Mouse (Mus musculus) layer of hippocampus, adult 9-11 months (tissue): Measurements from ENCODE around the gene Cdh1.
"Not testable (repeated sequence)": the region's sequence is repeated elsewhere in the genome, so short reads cannot be mapped to it uniquely, and the experiment has no call there.

ENCODE experiments used
- DNase-seq: peaks from one replicate; pipeline ENCODE4 v3.0.0; 2022

Cdh1 gene

DNA sequence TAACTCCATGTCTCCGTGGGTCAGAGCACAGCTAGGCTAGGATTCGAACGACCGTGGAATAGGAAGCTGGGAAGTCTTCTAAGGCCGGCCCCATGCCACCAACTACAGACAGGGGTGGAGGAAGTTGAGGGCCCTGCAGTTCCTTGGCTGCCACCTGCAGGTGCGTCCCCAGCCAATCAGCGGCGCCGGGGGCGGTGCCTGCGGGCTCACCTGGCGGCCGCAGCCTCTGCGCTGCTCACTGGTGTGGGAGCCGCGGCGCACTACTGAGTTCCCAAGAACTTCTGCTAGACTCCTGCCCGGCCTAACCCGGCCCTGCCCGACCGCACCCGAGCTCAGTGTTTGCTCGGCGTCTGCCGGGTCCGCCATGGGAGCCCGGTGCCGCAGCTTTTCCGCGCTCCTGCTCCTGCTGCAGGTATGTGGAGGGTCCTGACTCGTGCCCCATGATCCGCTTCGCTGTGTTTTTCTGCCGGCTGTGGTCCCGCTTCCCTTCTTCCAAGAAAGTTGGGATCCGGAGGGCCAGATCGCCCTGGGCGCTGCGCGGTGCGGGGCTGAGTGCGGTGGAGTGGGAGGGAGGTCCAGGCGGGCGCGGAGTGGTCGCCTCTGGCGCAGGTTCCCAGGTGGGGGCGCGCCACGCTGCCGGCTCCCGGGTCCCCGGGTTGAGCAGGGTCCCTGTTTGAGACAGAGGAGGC is at the start of gene Cdh1:
Gene Cdh1 (plus strand): TSS at position 221 of the 689 bp plus-strand sequence.
- no peak for DNase-seq

DNA sequence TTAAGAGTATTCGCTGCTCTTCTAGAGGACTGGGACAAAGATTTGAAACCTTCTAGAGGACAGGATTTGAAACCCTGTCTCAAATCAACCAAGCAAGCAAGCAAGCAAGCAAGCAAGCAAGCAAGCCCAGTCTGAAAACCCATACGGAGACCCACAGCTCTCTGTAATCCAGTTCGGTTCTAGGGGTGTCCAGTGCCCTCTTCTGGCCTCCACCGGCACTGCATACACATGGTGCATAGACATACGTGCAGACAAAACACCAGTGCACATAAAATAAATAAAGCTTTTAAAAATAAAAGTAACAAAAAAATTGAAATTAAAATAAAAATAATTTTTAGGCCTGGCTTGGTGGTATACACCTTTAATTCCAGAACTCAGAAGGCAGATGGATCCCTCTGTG is 49.1 kb upstream of the Cdh1 start:
- DNase-seq = no peak

DNA sequence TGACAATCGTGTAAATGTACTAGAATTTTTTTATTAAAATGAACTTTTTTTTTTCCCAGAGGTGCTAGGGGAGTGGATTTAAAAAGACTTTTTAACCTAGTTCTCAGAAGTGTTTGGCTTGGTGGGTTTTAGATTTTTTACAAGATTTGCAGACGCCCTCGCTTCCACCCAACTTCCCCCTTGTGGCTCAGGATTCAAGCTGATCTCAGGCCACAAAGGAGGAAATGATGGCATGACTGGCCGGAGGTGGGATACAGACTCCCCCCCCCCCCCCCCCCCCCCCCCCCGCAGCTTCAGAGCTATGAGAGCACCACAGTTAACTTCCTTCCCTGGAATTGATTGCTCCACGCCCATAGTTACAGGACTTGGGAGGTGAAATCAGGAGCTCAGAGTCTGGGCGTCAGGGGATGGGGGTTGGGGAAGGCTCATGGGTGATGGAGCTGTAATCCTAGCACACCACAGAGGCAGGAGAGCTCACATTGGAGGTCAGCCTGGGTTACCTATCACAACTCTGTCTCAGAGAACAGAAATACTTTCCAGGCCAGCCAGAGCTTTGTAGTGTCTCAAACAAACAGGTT is 47.0 kb upstream of the Cdh1 start:
- no peak for DNase-seq

DNA sequence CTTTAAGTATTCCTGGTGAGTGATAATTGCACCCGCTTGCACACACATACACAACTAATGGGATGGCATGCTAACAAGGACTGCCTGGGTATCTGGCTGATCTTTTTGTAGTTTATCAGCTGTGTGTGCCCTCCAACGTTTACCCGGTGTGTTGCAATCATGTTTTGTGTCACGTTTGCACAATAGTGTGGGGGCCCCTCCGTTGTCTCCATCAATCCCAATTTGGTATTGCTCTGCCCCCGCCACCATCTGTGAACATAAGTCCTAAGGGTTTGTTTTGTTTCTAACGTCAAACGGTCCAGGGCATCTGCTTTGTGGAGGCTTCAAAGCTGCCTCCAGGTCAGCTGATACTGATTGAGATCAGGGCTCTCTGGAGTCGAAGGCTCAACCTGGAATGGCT is 43.3 kb upstream of the Cdh1 start:
- DNase-seq = peak; percentile 68

DNA sequence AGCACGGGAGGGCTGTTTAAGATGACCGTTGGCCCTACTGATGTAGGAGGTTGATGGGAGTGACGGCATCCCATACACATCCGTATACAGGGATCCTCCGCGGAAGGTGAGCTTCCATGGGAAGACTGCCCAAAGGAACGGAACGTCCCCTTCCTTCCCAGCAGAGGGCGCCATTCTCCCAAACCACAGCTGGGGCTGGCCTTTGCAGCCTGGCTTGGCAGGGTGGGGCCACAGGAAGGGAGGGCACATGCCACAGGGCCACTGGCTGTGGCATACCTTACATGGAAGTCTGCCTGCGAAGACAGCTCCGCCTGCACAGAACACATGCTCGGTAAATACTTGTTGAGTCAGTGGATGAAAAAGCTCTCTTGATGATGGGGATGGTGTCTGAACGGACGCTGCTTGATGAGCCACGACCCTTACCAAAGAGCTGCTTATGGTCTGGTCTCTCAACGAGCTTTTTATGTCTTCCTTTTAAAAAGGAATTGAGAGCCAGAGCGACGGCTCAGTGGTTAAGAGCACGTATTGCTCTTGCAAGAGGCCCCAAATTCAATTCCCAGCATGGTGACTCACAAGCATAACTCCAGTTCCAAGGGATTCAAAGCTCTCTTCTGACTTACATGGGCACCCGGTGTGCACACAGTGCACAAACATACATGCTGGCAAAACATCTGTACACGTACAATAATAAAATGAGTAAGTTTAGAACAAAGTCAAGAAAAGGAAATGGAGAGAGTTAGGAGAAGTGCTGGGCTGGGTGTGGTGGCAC is 41.9 kb upstream of the Cdh1 start:
- peak; percentile 30 for DNase-seq

DNA sequence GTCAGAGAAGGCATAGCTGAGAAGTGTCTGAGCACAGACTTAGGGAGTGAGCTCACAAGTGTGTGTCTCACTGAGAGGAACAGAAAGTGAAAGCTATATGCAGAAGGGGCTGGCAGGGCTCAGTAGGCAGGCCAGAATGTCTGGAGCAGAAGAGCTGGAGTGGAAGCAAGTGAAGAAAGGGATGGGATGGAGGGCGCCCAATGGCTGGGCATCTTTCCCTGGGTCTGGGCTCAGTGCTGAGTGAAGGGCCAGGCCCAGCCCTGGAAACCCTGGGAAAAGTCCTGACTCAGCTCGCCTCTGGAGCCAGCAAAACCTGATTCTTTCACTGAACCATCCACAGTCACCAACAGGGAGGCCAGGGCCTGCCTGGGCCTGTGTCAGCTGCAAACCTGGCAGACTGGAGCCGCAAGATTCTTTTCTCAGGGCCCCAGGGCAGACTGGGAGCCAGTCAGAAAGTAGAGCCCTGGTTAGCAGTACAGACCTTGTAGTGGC is 39.4 kb upstream of the Cdh1 start:
- DNase-seq = peak; percentile 30

DNA sequence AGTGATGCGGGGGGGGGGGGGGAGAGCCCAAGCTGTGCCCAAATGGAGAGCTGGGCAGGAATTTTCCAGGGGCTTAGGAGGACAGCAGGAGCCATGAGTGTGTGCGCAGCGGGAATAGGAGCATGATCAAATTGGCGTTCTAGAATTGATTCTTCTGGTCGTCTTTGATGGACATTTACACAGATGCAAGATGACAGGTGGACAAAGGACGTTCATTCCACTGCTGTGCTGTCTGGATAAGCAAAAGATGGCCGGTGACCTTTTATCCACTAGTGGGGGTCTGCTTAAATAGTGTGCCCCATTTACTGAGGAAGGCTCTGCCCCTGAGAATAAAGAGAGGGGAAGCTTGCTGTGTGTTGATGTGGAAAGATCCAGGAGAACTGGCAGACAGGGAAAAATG is 34.1 kb upstream of the Cdh1 start:
- no peak for DNase-seq

DNA sequence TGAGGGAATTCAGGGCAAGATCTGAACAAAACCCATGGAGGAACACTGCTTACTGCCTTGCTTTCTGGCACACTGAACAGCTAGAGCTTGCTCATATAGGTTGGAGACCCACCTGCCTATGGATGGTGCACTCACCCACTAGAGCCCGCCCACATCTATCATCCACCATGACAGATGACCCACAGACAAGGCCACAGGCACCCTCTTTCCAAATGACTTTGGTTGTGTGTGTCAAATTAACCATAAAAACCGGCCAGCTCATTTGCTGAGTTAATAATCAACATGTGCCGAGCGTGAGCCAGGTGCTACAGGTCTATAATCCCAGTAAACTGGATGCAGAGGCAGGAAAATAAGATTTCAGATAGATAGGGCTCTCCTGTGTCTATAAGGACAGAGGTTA is 32.8 kb upstream of the Cdh1 start:
- DNase-seq = no peak

DNA sequence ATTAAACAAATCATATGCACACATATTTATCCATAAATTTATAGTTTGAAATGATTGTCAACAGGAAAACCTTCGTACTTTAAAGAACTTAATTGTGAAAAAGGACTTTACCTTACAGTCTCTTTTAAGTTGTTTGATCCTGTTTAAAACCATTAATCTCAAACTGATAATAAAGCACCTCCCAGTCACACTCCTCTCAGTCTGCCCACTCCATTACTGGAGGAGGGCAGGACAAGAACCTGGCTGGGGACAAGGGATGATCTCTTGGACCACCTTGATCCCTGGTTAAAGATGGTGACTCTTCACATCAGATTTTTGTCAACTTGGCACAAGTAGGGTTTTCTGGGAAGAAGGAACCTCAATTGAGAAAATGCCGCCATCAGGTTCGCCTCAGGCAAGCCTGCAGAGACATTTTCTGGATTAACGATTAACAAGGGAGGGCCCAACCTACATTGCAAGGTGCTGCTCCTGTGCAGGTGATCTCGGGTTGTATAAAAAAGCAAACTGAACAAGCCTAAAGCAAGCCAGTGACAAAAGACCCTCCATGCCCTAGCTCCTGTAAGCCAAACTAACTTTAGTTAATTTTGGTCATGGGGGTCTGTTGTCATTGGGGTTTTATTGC is 31.5 kb upstream of the Cdh1 start:
- DNase-seq = no peak

DNA sequence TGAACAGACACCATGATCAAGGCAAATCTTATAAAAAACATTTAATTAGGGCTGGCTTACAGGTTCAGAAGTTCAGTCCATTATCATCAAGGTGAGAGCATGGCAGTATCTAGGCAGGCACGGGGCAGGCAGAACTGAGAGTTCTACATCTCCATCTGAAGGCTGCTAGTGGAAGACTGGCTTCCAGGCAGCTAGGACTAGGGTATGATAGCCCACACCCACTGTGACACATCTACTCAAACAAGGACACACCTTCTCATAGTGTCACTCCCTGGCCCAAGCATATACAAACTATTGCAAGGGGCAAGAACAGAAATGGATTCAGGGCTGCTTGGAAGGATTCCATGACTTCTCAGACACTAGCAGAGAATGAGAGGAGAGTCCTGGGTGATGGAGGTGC is 31.0 kb upstream of the Cdh1 start:
- not testable (repeated sequence) for DNase-seq

DNA sequence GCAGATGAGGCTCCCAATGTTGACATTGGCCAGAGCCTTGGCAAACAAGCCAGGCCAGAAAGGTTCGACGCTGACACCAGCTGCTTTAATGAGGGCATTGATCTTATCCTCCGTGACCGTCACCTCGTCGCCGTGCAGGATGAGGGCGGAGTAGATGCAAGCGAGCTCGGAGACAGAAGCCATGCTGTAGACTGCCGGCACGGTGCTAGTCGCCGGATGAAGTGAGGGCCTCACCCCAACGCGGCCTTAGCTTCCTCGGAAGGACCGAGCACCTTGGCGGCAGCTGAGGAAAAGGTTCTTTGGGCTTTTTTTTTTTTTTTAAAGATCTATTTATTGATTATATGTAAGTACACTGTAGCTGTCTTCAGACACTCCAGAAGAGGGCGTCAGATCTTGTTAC is 30.0 kb upstream of the Cdh1 start, which contains the start of gene Gm10073:
Gene Gm10073 (minus strand): TSS at position 294 of the 400 bp plus-strand sequence.
- not testable (repeated sequence) for DNase-seq

DNA sequence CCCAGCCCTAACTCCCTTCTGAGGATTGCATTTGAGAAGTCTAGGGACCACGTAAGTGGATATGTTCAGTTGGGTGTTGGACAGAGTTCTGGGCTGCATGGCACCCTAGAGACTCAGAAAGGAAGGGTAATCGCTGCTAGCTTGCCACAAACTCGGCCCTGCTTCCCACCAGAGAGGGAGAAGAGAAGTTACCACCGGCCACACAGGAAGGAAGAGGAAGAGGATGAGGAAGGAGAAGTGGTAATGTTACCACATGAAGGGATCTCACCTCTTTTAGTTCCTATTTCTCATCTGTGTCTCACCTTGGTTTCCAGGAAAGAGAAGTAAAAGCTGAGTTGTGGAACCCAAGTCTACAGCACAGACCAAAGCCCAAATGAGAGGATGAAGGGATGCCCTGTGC is 28.9 kb upstream of the Cdh1 start:
- no peak for DNase-seq

DNA sequence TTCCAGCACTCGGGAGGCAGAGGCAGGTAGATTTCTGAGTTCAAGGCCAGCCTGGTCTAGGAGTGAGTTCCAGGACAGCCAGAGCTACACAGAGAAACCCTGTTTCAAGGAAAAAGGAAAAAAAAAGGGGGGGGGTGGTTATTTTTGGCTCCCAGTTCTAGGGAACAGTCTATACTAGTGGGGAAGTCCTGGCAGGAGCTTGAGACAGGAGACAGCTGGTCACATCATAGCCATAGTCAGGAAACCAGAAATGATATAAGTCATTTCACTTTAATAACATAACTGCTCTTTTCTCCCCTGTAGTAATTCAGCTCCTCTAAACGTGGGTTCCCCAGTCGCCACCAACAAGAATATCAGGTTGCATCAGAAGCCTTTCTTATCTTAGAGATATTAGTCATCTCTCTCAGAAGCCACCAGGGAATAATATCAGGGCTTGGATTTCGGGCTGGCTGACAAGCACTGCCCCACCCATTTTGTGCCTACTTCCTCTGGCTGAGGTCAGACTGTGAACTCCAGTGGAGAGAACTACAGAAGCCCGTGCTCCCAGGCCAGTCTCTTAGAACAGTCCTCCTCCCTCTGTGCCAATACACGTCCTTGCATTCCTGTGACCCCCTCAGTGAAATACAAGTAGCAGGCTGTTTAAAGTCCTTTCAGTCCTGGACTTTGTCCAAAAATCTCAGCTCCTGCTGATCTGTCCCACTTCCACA is 26.1 kb upstream of the Cdh1 start:
- DNase-seq = no peak

DNA sequence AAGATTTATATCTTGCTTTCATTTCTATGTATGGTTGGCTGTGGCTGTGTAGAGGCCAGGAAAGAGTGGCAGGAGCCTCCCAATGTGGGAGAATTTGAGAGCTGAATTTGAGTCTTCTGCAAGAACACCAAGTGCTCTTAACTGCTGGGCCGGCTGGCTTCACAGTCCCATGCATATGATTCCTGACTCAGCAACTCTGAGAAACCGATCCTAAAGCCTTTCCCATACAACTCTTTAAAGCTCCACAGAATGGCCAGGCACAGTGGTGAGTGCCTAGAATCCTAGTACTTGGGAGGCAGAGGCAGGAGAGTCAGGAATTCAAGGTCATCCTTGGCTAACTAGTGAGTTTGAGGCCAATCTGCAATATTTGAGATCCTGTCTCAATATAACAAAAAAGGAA is 23.6 kb upstream of the Cdh1 start:
- no peak for DNase-seq

DNA sequence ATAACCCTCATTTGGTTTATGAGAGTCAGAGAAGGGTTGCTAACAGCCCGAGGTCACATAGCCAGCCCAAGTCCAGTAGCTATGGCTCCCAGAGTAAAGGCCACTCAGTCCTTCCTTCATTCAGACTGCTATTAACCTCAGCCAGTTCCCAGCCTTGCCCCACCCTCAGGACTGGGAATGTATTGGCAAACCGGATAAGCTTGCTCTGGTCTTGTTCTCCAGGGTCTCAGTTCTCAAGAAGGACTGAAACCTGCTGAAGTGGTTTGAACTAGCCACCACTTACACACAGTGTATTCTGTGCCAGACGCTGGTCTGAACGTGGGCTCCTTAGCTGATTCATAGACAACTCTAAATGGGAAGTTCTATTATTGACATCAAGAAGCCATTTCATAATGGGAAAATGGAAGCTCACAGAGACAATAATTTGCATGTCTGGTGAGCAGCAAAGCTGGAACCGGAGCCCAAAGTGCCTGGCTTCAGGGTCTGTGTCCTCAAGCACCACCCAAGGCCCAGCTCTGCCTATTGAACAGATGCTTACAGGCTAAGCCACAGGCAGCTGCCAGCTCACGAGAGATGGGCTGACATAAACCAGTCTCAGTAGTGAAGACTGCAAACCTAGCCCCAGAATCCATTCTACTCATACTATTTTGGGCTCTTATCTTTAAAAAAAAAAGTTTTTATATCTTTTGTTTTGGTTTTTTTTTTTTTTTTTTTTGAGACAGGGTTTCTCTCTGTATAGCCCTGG is 21.6 kb upstream of the Cdh1 start:
- DNase-seq = no peak

DNA sequence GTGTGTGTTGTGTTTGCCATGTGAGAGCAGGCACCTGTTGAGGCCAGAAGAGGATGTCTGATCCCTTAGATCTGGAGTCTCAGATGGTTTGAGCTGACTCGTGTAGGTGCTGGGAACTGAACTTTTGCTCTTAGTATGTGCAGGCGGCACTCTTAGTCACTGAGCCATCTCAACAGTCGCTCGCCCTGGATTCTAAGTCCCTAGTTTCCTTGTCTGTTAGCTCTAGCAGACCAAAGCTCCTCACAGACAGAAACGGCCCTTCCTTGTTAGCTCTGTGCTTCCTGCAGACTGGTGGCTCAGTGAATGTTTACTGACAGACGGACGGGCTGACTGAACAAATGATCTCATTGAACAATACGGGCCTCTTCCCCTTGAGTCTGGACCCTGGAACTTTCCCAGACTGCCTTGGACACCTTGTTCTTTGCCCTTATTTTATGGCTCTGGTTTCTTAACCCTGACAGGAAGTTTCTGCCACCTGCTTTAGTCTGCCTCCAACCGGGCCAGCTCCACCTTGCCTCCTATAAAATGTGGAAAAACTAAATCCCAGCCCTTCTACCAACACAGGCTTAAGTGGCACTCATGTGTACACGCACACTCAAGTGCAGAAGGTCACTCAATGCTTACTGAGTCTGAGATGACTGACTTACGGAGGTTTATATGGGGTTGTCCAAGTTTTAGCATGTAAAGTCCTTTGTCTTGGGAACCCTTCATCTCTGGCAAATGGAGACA is 18.0 kb upstream of the Cdh1 start:
- no peak for DNase-seq

DNA sequence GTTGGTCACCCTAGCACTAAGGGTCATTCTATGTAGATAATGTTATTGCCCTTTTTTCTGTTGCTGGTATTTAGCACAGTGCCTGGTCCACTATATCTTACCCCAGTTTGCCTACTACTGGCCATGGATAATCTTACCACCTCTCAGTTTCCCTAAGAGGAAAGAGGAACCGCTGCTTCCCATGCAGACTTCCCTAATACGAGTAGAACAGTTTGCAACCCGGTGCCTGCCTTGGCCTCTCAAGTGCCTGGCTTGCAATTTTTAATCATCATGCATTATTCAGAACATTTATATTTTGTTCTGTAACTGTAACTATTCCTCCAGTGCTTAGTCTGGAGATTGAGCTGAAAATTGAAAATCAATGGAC is 17.5 kb upstream of the Cdh1 start:
- no peak for DNase-seq

DNA sequence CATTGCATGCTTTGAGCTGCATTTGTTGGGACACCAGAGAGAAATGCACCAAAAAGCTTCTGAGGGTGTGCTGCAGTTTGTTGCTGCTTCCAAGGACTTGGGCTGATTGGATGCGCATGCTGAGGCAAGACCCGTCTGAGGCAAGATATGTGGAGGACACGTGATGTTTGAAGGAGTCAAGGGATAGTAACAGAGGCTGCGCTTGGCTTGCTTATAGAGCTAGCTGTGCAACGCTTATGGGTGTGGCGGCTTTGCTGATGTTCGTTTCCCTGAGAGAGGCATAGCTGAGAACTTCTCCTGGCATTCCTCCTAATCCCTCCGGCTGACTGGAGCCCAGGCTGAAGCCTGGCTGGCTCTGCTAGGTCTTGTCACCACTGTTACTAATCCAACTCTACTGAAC is 16.3 kb upstream of the Cdh1 start:
- DNase-seq = no peak

DNA sequence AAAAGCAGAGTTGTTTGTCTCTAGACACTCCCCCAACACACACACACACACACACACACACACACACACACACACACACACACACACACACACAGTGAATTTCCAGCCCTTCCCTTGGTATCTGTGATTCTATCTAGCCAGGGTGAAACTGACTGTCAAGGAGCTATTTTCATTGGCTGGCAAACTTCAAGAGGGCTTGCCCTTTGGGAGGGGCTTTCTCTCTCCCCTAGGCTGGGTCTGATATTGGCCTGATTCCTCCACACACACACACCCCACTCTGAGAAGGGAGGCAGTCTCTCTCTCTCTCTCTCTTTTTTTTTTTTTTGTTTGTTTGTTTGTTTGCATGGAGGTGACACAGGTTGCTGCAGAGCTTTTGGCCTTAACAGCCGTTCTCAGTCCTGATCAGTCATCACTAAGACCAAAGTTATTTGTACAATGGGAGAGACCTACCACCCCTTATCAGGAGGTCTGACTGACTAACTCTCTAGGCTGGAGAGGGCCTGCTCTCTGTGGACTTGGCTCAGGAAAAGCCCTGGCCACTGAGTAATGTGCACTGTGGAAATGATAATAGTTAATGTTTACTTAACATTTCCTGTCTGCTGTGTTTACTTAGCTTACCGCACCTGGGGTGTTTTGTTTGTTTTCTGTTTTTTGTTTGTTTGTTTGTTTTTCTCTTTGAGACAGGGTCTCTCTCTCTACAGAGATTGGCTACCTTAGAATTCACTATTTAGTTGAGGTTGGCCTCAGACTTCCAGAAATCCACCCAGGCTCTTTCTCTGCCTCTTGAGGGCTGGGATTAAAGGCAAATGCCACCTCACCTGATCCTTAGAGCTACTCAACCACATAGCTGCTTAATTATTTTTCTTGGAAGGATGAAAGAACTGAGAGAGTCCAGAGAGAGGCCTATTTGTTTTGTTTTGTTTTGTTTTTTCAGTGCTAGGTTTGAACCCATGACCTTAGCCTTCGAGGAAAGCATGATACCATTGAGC is 14.4 kb upstream of the Cdh1 start:
- no peak for DNase-seq

DNA sequence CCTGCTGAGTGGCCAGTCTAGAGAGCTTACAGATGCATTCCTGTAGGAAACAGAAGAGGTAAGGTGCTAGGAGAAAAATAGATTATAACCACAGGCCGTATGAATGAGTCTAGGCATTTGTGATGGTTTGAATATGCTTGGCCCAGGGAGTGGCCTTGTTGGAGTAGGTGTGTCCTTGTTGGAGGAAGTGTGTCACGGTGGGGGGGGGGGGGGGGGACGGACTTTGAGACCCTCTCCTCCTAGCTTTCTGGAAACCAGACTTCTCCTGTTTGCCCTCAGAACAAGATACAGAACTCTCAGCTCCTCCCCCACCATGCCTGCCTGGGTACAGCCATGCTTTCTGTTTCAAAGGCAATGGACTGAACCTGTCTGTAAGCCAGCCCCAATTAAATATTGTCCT is 10.7 kb upstream of the Cdh1 start:
- DNase-seq = no peak
